Mouse (Mus musculus) lung, postnatal 0 days (tissue): ENCODE measurements at regions not wholly inside any gene's neighbourhood (a gene's known extent, or its start where the extent isn't known, plus 50 kb on each side); places are given as distances from the start of the nearest gene placed in this dataset.

ENCODE experiments used
- CTCF ChIP-seq: IDR thresholded peaks from 2 replicates; pipeline ENCODE4 v1.5.1; 2016; ENCODE audit warnings: antibody characterized with exemption, mild to moderate bottlenecking
- EP300 ChIP-seq: IDR thresholded peaks from 2 replicates; pipeline ENCODE4 v1.6.1; 2016; ENCODE audit warnings: antibody characterized with exemption, mild to moderate bottlenecking, control low read depth

DNA sequence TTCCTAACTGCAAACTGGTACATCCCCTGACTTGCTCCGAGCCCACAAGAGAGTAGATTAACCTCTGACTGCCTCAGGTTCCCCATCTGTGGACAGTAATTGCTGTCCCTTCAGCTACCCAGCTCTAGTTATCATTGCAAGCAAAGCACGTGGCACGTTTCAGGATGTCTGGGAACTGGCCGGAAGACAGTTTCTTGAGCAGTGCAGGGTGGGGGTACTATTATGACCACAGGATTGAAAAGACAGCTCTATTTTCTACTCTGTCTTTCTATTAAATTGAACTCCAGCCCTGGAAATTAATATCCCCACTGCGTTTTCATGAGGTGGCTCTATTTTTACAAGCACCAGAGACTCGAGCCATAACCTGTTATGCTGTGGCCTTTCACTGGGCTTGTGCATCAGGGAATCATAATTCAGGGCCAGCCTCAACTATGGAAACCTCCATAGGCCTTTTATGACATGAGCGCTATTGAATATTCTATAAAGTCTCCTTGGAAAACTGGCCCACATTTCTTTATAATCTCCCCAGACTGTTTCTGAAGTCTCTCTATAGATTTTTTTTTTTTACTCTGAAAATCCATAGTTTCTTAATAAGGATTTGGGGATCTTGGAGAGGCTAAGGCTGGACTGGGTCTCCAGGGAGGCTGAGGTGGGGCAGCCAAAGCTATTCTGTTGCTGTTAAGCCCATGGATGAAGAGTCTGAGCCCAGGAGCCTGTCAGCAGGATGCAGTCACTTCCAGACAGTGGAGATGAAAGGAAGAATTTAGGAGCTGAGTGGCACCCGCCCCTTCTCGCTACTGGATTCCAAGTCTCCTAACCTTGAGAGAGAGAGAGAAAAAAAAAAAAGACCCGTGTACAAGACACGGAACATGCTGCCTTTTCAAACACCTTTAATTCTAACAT lies 212.4 kb upstream of the Apob start:
- TF ChIP-seq CTCF, result no peak
- no peak for TF ChIP-seq EP300
